Mouse (Mus musculus) gastrocnemius, adult 18-20 months (tissue): ENCODE results near the gene Il17ra. TPM values are rescaled to one million over a fixed set of nuclear protein-coding genes. Genes with fewer than 3 reads are reported as not detected.

Experiments used
- DNase-seq: peaks from one replicate; pipeline ENCODE4 v3.0.0; 2021; ENCODE audit warnings: low spot score
- long read RNA-seq, 2 experiments: library from polyadenylated mRNA; stranded (forward); transcript quantifications; one replicate each; pipeline ENCODE4 v2.0.0; 2021
- total RNA-seq, 2 experiments: library from RNA; stranded (reverse); gene quantifications; 2 replicates each; pipeline ENCODE4 v1.2.3; 2021

The Il17ra gene
- total RNA-seq, result 1 to 10 TPM; 1.3 to 1.4 TPM
- long read RNA-seq, experiment 1, result 0 reads
- long read RNA-seq, experiment 2, partial matches to known transcripts, result 0 of 2 reads
- long read RNA-seq, experiment 2, other reads (novel, unspliced or antisense), result 2 of 2 reads

DNA sequence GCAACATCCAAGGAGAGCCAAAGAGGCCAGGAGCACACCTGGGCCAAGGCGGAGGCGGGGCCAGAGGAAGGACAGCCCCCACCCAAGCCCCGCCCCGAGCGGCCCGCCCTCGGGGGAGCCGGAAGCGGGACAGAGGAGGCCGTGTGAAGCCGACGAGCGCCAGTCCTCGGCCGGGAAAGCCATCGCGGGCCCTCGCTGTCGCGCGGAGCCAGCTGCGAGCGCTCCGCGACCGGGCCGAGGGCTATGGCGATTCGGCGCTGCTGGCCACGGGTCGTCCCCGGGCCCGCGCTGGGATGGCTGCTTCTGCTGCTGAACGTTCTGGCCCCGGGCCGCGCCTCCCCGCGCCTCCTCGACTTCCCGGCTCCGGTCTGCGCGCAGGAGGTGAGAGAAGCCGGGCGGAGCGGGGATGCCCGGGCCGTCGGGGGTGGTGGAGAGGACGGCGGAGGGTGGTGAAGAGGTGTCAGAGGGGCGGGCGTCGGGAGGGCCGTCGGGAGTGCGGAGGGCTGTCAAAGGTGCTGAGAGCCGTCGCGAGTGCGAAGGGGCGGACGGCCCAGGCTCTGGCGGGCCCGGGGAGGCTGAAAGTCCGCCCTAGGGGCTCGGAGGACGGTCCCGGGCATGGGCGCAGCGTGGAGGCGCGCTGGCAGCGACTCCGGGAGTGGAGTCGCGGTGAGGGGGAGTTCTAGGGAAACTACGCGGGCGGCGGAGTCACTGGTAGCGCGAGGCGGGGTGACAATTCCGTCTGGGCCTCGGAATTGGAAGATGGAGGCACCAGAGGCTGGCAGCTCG, at the start of gene Il17ra:
Gene Il17ra, plus strand, starts transcription at position 162 of the 786 bp plus-strand sequence.
- DNase-seq, result peak; percentile 66

DNA sequence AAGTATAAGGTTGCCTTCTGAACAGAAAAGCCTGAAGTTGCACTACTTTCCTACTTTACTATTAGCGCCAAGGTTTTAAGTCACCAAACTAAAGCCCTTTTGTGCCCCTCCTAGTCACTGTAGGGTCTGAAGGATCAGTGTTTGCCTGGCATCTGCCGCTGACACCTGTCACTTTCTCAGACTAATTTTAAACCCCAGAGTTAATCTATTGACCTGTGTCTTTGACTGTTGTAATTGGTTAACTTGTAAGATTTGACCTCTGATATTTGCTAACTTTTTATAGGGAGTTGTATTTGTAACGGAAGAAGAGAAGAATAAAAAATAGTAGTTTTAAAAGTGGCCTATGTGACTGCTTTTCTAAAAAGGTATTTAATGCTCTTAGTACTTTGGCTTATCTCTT, 24.9 kb upstream of the Il17ra start:
- no peak for DNase-seq

DNA sequence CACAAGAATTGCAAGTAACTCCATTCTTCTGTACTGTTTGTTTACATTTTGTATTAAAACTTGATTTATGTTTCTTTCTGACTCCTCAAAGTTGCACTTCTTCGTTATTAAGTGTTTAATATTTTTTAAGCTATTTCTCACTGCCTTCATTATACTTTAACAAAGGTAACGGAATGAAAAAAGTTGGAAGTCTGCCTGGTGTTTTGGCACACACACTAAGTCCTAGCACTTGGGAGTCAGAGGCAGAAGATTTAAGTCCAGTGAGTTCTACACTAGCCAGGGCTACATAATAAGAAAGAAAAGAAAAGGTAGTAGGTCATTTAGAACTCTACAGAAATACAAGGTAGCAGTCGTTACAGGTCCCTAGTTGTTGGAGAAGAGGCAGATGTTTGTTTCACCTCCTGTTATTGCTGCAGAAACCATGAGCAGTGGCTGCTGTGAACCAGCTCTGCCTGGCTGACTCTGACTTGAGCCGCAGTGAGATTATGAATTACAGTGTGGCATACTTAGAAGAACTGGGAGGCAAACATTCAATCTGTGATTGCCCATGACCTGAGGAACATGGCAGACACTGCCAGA, 20.8 kb upstream of the Il17ra start:
- no peak for DNase-seq

DNA sequence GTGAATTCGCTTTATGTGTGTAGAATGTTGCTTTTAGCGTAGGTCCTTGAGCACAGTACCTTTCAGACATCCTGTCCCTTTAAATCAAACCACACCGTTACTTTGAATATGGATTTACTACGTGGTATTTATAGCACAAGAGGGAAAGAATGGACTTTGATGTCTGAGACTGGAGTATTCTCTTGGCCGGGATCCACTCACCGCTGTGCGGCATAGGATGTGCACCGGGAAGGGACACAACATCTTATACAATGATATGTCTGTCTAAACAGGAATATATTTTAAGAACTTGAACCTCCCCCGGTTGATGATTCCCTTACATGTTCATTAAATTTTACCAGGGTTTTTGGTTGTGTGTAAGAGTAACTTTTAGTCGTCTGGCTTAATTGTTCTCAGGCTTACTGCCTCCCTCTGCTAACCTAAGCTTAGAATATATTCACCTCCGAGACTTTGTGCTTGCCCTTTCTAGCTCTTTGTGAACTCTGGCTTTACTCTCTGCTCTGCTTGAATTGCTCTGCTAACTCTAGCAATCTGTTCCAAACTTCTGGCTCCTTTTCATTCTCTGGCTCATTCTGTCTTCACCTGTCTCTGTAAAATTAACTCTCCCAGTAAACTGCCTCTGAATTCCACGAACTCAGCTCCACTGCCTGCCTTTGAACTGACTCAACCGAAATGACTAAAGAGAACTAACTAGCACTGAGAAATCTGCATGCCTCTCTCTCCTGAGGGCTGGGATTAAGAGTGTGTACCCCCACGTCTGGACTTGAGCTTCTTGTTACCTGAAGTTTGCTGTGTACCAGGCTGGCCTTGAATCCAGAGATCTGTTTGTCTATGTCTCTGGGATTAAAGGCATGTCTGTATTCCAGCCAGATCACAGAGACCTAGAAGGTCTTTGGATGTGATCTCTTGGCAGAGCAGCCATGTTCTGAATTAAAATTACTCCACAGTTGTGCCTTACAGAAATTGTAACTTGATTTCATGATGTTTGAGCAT, 19.4 kb upstream of the Il17ra start:
- DNase-seq, result no peak

DNA sequence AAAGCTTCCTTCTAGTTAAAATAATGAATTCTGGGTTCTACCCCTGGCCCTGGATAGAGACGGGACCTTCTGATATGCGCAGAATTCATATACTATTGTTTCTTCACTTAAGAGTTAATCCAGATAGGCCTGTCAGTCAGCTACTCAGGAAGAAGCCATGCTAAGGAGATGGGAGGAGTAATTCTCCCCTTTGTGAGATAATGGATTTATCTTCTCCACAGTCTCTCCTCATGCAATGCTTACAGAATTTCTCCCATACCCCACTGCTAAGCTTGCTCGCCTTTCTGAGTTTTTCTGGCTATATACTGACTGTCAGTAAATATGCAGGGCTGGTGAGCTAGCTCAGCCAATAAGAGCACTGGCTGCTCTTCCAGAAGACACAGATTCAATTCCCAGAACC, 12.8 kb upstream of the Il17ra start:
- DNase-seq, result no peak

DNA sequence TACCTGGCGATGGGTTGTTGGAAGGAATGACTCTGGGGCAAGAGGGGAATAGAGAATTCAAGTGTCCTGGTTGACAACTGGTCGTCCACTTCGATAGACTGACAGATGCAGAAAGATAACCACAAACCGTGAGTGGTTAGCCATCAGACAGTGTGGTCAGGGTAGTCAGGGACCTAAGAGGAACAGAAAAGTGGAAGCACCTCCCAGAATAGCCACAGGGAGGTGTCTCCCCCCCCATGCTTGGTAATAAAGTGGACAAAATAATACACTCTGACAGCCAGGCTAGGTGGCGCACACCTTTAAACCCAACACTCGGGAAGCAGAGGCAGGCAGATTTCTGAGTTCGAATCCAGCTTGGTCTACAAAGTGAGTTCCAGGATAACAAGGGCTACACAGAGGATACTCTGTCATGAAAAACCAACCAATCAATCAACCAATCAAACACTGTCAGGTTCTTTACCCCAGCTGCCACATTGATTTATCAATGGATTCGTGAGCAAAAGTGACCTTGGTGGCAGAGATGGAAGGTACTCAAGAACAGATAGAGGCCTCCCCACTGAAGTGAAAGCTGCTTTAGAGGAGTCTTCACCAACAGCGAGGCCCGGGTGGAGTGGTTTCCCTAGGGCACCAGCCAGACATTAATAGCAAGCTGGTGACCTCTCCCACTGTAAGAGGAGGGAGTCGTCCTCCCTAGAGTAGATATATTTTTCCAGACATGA, 10.5 kb upstream of the Il17ra start:
- no peak for DNase-seq

DNA sequence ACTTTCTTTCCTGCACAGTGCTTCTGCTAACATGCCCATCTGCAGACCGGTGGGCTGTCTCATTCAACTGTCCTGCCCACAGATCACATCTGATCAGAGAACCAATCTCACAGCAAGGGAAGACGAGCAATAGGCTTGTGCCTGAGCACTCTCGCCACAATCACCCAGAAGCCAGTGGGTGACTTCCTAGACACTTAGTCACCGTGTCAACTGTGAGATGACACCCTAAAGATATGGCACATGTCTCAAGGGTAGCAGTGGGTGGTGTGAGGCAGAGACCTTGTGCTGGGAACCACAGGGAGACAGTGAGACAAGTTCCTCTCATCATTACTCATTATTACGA, 10.0 kb upstream of the Il17ra start:
- DNase-seq, result no peak

DNA sequence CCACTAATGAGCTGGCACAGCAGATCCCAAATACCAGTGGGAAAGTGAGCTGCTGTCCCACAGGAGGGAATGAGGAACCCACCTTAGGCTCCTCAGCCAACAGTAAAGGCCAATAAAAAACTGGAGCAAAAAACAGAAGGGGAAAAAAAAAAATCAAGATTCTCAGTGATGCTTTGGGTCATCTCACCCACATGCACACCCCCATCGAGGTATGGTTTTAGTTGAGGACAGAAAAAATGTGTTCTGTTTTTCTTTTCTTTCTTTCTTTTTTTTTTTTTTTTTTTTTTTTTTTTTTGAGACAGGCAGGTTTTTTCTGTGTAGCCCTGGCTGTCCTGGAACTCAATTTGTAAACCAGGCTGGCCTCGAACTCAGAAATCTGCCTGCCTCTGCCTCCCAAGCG, 9.5 kb upstream of the Il17ra start:
- no peak for DNase-seq

DNA sequence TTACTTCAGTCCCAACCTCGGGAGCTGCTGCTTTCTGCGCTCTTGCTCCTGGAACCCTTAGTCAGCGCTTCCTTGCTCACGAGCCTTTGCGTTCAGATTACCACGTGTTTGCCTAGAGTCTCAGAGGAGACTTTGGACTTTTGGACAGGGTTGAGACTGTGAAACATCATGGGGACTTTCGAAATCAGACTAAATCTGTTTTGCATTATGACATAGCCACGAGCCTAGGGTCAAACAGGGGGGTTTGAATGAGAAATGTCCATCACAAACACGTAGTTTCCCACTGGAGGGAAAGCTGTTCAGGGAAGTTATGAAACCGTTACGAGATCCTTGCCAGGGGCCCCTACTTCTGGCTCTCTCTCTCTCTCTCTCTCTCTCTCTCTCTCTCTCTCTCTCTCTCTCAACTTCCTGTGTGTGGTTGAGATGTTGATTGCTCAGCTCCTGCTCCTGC, 8.4 kb upstream of the Il17ra start:
- no peak for DNase-seq

DNA sequence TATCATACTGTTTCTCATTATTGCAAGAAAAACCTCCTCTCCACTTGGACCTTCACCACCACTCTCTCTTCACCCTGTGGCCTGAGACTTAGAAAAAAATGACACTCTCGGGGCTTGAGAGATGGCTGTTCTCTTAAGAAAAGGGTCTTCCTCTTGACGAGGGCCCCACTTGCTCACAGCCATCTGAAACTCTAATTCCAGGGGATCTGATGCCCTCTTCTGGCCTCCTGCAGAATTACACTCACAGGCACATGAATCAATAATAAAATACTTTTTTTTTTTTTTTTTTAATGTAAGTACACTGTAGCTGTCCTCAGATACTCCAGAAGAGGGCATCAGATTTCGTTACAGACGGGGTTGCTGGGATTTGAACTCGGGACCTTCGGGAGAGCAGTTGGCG, 6.0 kb upstream of the Il17ra start:
- DNase-seq, result no peak

DNA sequence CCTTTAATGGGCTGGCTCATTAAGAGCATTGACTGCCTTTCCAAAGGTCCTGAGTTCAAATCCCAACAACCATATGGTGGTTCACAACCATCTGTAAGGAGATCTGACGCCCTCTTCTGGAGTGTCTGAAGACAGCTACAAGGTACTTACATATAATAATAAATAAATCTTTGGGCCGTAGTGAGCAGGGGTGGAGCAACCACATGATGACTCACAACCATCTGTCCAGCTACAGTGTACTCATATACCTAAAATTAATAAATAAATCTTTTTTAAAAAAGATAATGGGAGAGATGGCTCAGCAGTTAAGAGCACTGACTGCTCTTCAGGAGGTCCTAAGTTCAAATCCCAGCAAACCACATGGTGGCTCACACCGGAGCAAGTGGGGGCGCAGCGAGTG, 5.3 kb upstream of the Il17ra start:
- no peak for DNase-seq

DNA sequence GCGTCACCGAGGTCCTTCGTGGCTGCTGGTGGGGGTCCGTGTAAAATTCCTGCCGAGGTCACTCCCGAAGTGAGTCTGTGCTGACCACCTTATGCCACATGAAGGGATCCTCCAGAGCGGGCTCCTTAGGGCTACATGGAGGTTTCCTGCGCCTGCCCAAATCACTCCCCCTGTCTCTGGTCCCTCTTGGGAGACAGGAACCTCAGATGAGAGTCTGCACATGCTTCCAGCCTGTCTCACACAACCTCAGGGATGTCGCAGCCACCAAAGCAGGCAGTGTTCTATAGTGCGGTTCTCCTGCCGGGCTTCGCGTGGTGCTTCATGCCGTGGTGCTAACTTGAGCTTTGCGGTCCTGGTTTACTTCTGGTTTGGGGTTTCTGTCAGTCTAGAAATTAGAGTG, 1.8 kb upstream of the Il17ra start:
- no peak for DNase-seq

DNA sequence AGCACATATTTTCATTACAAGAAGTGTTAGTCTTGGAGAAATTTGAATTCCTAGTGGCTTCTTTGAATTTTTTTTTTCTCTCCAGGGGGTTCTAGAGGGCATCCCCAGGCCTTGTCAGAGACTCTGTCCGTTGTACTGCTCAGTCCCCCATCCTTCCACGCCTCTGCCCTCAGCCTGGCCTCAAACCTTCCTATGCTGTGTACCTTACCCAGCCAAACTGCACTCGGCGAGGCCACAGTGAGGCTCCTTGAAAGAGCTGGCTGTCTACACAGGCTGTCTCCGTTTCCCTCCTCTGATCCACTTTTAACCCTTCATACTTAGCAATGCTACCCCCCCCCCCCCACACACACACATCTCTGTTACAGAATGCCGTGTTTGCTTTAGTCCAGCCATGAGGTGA, 796 bp upstream of the Il17ra start:
- no peak for DNase-seq

DNA sequence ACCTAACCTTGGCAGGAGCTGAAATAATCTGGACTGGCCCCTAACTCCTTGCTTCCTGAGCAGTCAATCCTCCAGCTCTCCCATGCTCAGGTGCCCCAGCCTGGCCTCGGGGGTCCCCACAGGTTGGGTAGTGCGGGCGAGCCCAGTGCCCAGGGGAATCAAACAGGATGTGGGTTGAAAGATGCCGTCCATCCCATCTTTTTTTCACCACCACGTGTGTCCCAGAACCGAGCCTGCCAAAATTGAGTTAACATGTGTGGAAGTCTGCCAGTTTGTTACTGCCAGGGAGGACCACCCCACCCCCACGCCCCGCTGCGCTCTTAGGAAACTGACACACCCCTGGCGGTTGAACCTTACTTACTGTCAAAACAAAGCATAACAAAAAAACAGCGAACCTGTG, 837 bp downstream of the Il17ra start:
- DNase-seq, result no peak

DNA sequence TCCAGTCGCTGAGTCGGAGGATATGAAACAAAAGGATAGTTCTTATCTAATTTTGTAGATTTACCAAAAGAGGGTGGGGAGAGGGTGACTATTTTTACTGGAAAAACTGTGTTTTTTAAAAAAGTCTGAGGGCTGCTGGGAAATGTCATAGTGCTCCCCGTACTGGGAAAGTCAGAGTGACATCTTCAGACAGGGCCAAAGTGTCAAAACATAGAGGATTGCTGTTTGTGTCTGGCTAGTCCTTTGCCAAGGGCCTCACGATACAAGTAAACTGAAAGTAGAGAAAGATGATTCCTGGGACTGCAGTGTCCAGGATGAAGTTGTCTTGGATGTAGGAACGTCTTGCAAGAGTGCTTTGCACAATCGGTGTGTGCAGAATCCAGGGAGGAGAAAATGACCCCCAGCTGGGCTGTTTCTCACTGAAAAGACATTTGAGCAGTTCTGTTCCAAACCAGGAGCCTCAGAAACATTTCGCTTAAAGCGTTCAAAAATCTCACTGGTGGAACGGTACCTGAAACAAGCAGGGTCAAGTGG, 1.4 kb downstream of the Il17ra start:
- DNase-seq, result no peak

DNA sequence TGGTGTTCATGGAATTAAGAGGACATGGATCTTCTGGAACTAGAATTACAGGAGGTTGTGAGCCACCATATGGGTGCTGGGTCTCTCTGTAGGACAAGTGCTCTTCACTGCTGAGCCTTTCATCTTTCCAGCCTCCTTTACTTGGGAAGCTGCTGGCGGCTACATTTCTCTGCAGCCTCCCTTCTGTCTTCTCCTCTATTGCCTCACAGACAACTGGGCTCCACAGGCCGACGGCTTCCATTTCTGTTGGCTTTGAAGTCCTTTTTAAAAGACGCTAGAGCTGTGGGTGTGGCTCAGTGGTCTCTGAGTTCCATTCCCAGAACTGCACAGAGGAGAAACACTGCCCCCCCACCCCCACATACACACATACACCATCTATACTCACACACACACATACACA, 2.3 kb downstream of the Il17ra start:
- DNase-seq, result no peak

DNA sequence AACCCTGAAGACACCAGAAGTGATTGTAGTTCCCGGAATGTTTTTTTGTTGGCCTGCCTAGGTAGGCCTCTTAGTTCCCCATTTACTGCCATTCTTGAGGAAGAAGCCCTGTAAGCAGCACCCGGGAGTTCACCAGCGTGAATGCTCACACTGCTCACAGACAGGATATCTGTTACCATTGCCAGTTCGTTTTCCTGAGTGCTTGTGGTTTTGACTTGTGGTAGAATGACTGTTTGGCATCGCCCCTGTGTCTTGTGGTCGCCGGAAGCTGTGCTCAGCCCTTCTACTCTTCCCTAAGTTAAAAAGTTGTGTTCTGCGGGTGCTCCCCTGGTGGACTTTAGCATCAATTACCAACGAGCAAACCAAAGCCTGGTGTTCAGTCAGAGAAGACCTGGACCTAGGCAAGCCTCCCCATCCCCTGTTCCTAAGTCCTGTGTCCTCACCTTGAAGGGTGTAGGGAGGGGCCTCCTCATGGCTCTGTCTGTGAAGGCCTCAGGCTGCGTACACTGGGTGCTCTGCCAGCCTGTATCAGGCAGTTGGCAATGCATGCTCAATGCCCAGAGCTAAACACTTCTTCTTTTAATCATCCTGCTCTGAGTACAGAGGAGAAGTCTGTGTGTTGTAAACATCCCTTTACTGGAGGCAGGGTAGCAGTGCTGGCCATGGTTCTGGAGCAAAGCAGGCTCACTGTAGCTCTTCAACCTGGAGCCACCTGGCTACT, 3.7 kb downstream of the Il17ra start:
- DNase-seq, result no peak

DNA sequence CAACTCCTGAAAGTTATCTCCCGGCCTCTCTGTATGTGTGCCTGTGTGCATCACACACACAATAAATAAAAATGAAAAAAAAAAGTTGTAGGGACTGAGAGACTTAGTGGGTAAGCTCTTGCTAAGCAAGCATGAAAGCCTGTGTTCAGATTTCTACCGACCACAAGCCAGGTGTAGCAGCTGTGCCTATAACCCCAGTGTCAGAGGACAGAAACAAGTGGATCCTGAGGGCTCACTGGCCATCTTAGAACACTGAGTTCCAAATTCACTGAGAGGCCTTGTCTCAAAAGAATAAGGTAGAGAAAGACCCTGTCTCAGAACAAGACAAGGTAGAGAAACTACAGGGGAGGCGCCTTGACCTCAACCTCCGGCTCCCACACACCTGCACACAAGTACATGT, 5.2 kb downstream of the Il17ra start:
- no peak for DNase-seq

DNA sequence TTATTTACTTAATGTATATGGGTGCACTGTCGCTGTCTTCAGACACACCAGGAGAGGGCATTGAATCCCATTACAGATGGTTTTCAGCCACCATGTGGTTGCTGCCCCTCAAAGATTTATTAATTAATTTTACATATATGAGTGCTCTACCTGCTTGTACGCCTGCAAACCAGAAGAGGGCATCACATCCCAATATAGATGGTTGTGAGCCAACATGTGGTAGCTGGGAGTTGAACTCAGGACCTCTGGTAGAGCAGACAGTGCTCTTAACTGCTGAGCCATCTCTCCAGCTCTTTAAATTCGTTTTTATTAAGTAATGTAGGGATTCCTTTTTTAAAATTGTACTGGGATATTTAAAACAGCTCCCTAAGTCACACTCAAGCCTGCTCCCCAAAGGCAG, 6.2 kb downstream of the Il17ra start:
- no peak for DNase-seq

DNA sequence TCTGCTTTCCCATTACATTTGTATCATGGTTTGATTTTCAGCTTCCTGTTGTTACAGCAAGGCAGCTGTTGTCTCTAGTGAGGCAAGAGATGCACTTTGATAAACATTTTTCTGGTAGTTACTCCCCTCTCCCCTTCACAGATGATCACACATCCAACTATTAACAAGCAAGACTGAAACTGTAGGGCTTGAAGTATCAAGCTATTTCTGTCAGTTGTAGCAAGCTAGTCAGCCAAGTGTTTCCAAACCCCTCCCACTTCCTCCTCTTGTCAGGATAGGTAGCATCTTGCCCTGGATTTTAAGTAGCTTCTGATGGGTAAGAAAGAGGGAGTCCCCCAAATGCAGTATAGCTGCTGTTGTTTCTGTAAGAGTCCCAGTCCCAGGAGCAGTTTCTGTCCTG, 6.7 kb downstream of the Il17ra start:
- no peak for DNase-seq
